Mouse (Mus musculus): ENCODE data around the gene Dbt.

Gene Dbt

GRCm38 (mm10) chr3:116542532-116542931 is 29.7 kb downstream of the Dbt start:
- no peak for DNase-seq

- DNase-seq: no peak
Measured at GRCm38 (mm10) chr3:116547430-116547829, 34.6 kb downstream of the Dbt start.

GRCm38 (mm10) chr3:116551362-116551761 is 38.5 kb downstream of the Dbt start:
- DNase-seq: no peak

- DNase-seq: peak; percentile 7
Measured at GRCm38 (mm10) chr3:116561315-116561714, 48.4 kb downstream of the Dbt start.

GRCm38 (mm10) chr3:116562408-116563094 is 49.7 kb downstream of the Dbt start, which contains the start of gene Lrrc39:
TSS of gene Lrrc39 (plus strand) at chr3:116562973.
- DNase-seq: peak; percentile 2

GRCm38 (mm10) chr3:116563095-116563492 is 50.2 kb downstream of the Dbt start:
- DNase-seq: no peak

- no peak for DNase-seq
Measured at GRCm38 (mm10) chr3:116570628-116571027, 57.8 kb downstream of the Dbt start.

GRCm38 (mm10) chr3:116577286-116577685 is 64.4 kb downstream of the Dbt start:
- DNase-seq: no peak

GRCm38 (mm10) chr3:116582201-116582600 is 69.3 kb downstream of the Dbt start:
- no peak for DNase-seq

GRCm38 (mm10) chr3:116594076-116594727 is 81.3 kb downstream of the Dbt start:
- DNase-seq: peak; percentile 44

- DNase-seq: peak; percentile 99
Measured at GRCm38 (mm10) chr3:116594728-116595602, 82.1 kb downstream of the Dbt start, which contains the start of gene Sass6. TSS of gene Sass6 (plus strand) at chr3:116594982.

GRCm38 (mm10) chr3:116595603-116595991 is 82.7 kb downstream of the Dbt start:
- DNase-seq: no peak
